Mouse (Mus musculus) layer of hippocampus, adult 8-10 months (tissue): ENCODE measurements around the gene Smim4. TPM values are rescaled to one million over a fixed set of nuclear protein-coding genes. Genes with fewer than 3 reads are reported as not detected.

Experiments used
- DNase-seq, 2 experiments: peaks; one replicate each; pipeline ENCODE4 v3.0.0; 2022; ENCODE audit warnings: low spot score in 2 of 2
- total RNA-seq, 4 experiments: library from RNA; stranded (reverse); gene quantifications; 2 replicates each; pipeline ENCODE4 v1.2.4; 2022

Gene Smim4
- total RNA-seq, 4 experiments from 2014 or later, result 19.5 to 43.1 (median 26.7) TPM

DNA sequence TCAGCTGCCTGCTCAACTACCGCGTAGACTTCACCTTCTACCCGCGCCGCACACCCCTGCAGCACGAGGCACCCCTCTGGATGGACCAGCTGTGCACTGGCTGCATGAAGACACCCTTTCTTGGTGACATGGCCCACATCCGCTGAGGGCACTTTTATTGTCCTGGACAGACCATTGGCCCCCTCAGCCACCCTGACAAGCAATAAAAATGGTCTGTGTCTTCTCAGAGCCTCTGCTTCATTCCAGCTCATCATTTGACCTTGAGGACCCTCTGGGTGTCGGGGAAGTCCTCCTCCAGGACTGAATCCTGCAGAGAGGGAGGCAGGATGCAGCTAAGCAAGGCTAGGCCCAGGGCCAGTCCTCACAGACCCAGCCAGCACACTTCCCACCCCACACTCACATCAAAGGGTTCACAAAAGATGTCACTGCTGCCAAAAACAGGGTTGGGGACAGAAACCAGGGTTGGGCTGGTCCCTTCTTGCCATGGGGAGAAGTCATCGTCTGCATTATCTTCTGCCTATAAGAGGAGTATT is 10.2 kb upstream of the Smim4 start:
- no peak for DNase-seq

DNA sequence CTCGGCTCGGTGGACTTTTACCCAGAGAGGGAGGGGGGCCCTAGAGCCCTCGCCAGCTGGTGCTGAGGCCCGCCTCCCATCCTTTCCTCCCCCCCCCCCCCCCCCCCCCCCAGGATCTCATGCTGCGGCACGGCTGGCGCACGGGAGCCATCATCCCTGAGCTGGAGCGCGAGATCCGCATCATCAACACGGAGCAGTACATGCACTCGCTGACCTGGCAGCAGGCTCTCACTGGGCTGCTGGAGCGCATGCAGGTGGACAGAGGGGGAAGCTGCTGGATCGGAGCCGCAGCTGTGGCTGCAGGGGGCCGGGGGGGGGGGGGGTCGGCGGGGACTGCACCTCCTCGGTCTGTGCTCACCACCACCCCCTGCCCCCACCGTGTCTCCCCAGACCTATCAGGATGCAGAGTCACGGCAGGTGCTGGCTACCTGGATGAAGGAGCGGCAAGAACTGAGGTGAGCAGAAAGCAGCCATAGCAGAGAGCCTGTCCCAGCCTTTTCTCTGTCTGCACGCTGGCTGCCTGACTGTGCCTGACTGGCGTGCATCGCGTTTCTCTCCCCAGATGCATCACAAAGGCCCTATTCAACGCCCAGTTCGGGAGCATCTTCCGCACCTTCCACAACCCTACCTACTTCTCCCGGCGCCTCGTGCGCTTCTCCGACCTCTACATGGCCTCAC is 9.6 kb upstream of the Smim4 start:
- no peak for DNase-seq

DNA sequence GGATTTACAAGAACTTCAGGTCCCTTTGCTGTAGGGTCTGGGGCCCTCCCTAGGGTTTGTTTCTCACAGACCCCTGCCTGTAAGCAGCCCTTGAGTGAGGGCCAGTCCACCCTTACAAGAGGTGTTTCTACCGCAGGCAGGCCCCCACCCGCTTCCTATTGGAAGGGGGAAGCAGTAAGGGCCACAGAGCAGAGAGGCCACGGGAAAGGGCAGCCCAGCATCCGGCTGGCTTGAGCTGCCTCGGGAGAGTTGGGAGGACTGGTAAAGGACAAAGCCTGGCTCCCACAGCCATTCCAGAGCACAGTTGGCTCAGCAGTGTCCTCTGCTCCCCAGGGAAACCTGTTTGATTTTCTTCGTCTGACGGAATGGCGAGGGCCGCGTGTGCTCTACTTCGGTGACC is 9.0 kb upstream of the Smim4 start:
- DNase-seq, result no peak

DNA sequence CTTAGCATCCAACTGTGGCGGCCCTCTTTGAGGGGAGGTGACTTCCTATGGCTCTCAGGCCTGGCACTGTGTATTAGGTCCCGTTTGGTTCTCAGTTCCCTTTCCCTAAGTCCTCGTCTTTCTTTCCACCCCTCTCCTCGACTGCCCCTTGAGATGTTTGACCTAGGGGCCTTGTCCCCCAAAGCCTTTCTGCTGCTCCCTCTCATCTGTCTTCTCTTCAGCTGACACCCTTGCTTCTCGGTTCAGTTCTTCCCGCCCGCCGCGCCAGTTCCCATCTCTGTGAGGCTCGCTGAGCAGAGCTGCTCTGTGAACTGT is 8.5 kb upstream of the Smim4 start:
- DNase-seq, result no peak

DNA sequence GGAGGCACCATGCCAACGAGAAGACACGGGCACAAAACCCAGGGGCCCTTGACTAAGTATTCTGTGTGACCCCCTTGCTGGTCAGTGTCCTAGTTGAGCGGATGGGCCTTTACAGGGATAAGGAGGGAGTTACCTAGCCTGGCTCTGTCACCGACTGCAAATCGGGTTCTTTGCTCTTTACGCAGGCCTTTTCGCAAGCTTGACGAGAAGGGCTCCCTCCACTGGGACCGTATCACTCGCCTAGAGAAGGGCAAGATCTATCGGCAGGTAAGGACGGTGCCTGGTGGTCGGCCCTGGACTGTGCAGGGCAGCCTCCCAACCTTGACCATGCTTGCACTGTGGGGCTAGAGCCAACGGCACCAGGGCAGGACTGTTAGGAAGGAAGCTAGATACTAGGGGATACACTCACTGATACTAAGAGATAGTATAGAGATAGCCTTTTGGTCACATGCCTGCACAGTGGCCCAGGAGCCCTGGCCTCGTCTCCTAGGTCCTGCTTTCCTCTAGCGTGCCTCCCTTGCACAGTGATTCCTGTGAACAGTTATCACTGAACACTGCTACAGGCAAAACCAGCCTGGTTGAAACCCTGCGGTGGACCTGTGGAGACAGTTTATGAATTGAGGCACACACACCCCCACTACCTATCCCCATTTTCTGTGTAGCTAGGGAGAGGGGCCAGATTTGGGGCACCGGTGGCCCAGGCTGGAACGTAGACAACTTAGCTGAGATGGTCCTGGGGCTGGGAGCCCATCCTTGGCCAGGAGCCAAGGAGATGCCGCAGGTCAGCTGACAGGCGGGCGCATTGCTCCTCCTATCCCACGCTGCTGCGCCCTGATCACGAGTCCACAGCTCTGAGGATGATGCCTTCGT is 7.9 kb upstream of the Smim4 start:
- DNase-seq, result no peak

DNA sequence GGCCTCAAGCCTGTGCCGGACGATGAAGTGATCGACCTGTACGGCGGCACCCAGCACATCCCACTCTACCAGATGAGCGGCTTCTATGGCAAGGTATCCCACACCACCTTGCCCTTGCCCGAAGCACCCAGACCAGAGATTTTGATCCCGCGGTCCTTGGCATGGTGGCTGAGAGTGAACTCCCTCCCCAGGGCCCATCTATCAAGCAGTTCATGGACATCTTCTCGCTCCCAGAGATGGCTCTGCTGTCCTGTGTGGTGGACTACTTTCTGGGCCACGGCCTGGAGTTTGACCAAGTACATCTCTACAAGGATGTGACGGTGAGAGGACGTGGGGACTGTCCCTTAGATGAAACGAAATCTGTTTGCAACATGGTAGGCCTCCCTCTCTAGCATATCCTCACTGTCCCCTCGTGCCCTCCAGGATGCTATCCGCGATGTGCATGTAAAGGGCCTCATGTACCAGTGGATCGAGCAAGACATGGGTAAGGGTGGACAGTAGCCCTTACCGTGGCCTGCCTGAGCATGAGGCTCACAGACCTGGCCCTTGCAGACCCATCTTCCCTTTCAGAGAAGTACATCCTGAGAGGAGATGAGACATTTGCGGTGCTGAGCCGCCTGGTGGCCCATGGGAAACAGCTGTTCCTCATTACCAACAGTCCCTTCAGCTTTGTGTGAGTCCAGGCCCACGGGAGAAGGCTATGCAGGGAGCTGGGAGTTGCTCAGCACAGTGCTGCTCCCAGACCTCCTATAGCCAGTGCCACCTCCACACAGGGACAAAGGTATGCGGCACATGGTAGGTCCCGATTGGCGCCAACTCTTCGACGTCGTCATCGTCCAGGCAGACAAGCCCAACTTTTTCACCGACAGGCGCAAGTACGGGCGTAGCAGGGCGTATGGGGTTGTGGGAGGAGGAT is 7.0 kb upstream of the Smim4 start:
- no peak for DNase-seq

DNA sequence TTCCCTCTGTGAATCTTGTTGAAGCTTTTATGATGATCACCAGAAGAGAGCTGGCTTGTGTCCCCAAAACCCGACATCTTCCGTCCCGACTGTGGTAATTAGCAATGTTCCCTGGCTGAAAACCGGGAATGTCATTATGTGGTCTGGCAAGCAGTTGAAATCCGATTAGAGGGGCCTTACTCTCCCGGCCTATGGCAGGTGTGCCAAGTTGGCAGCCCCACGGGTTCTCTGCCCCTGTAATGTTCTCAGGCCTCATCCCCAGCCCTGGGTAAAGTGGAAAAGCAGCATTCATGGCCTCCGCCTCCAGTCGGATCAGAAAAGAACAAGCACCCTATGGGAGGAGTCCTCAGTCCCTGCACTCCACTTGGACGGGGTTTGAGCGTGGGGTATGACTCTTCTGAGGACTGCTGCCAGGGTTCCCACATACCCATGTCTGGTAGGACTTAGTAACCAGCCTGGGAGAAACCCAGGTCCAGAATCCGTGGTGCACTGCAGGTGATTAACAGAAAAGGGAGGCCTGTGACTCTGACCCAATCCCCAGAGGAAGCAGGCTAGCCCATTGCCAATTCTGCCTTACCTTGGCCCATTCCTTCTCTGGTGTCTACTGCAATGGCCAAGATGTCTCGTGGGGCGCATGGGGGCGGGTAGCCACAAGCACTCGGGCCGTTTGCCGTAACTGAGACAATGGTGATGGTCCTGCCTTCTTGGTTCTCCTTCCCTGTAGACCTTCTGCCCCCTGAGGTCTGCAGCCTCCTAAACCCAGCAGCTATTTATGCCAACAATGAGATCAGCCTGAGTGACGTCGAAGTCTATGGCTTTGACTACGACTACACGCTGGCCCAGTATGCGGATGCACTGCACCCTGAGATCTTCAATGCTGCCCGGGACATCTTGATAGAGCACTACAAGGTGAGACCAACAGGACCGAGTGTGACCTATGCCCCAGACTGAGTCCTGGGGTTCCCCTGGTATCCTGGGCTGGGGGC is 5.6 kb upstream of the Smim4 start:
- no peak for DNase-seq

DNA sequence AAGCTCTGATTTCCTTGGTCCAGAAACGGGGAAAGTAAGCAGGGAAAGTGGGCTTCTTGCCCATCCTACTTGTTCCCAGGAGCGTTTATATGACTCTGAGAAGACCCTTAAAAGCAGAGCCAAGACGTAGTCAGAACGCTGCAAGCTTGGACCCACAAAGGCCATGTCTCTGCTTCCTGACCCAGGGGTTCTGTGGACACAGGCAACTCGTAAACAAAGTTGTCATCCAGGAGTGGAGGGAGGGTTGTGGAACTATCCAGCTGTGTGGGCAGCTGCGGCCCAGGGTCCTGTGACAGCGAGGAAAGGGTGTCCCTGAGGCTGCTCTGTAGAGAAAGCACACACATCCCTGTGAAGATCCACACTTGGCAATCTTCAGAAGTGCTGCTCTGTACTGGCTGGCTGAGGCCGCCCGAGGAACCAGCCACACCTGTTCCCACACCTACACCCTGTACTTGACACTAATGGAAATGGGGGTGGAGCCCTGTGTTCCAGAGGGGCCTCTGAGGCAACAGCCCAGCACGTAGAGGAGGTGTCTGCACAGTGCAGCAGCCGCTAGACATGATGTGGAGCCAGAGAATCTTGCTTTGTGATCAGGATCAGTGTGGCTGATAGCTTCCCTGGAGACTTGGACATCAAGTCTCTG is 4.4 kb upstream of the Smim4 start:
- DNase-seq, result no peak

DNA sequence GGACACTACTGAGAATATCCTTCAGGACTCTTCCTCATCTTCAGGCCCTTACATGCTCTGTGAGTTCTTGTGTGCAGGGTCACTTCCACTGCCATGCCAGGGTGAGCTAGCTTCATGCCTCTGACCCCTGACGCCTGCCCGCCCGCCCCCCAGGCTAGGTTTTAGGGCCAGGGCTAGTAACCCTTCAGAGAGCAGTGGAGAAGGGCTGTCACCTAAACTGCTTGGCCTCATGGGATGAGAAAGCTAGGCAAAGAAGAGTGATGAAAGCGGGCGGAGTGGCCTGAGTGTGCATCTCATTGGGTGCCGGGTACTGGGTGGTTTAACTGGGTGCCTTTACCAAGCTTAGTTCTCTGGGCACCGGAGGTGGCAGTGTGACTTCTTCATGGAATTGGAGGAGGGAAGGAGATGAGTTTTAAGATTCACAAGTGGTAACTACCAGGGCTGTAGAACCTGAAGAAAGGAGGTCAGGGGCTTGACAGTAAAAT is 3.8 kb upstream of the Smim4 start:
- DNase-seq, result no peak

DNA sequence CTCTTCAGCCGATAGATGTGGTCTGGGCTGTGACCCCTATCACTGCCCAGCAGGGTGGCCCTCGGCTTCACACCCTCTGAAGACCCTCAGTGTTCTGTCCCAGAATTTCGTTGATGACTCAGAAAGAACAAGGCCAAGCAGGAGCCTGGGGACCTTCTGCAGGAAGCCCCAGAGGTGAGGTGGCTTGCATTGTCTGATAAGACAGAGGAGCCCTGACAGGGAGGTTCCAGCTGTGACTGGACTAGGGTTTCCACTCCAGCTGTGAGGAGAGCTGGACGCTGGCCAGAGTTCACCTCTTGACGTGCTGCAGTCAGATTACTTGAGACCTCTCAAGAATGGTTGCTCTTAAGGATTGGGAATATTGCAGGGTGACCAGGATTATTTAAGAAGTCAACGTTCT is 3.3 kb upstream of the Smim4 start:
- DNase-seq, result no peak

DNA sequence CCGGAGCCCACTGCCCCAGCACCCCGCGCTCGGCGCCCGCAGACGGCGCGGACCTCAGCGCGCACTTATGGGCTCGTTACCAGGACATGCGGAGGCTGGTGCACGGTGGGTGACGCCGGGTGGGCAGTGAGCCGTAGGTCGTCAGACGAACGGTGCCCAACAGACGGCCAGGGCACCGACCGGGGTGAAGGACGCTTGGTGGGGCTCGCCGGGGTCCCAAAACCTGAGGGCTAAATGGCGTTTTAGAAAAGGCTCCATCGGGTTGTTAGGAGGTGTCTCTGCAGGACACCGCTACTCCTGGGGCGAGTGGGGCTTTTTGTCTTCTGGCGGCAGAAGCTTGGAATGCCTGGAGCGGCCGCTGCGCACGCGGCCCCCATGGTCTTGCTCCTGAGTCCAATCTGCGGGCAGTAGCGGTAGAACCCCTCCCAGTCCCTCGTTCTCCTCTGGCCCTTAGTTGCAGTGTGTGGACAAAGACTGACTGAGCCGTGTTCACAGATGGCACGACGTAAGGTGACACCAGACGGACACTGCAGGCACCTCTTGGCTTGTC is 2.6 kb upstream of the Smim4 start:
- DNase-seq, result no peak

DNA sequence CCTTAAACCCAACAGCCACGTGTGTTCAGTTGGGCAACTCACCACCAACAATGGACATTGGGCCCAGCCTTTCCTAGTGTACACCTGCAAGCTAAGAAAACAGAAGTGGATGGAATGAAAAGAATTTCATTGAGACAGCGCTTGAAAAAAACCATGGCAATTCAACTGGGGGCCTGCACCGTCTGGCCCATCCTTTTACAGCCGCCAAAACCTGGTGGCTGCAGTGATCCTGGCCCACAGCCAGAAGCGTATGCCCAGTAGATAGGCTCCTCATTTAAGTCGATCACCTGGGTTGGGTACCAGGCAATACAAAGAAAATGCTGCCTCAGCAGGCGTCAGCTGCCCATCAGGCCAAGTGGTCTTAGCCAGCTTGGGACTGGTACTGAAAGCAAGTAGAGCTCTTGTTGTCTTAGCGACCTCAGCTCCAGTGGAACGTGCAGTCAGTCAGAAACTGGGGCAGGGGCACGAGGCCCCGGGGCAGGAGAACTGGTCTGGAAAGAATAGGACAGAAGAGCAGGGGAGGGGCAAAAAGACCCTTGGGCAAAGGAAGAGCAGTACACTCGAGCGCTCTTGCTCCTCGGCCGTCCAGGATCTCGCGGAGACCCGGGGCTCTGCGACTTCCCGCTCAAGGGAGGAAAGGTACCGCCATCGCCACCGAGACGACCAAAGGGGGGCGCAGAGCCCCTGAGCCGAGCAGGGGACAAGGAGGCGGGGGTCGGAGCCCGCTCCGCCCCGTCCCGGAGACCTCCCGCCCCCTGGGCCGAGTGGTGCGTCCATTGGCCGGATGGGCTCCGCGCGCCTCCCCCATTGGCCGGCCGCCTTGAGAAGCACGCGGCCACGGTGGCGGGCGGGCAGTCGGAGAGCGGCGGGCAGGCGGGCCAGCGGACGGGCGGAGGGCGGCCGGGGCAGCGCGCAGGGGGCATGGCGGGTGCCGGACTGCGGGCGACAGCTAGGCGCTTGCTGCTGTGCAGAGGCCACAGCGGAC is 1.8 kb upstream of the Smim4 start, which contains the start of gene Nt5dc2:
Nt5dc2 (plus strand) TSS at position 818 of the 985 bp plus-strand sequence.
- no peak for DNase-seq

DNA sequence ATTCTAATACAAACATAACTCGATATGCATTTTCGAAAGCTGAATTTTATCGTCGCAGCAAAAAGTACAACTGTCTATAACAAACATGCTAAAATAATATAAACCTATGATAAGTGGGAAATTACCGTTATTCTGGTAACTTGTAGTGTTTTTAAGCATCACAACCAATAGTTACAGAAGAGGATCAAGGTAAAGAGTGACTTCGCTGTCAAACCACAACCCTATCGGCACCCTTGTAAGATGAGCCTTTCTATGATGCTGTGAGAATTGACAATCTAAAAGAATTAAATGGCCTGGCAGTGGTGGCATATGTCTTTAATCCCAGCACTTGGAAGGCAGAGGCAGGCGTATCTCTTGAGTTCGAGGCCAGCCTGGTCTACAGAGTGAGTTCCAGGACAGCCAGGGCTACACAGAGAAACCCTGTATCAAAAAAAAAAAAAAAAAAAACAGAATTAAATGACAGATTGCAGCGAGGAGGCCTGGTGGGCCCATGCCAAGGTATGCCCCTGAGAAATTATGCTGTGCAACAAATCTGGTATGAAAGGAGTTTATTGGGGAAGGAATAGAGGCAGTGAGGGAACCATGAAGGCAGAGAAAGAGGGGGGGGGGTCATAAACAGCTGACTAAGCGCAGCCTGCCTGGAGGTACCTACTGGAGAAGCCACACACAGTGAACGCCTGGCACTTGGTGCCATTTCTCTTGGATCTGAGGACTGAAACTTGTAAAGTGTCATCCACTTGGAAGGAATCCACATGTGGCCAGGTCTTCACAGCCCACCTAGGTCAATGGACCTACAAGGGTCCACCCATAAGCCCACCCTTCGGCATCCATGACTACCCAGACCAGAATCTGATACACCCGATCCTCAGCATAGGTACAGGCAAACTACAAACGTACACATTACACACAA is 825 bp upstream of the Smim4 start:
- no peak for DNase-seq

DNA sequence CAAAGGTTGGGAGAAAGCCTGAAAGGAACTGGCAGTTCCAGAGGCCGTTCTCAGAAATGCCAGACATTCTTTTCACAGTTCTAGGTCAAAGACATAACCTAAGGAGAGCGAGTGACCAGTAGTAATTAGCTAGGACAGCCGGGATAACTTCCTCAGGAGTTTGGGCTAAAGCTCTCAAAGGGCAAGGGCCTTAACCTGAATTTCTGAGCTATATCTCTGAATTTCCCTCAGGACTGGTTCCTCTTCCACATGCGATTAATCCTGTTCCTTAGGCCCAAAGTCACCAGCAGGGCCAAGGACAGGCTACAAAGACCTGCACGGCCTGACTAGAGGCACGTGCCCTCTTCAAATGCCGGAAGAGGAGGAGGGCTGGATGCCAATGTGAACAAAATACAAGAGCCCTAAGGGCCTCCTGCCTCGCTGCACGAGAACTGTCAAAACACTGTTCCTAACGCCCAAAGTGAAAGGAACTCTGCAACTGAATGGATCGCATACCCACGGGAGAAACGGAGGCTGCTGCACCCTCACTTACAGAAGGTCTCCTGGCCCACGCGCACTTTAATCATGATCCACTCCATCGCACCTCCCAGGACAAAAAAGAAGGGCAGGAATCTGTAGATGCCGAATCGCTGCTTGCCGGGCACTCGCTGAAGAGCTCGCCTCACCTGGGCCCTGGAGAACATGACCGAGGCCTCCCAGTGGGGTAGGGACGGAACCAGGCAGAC is 493 bp downstream of the Smim4 start:
- no peak for DNase-seq

DNA sequence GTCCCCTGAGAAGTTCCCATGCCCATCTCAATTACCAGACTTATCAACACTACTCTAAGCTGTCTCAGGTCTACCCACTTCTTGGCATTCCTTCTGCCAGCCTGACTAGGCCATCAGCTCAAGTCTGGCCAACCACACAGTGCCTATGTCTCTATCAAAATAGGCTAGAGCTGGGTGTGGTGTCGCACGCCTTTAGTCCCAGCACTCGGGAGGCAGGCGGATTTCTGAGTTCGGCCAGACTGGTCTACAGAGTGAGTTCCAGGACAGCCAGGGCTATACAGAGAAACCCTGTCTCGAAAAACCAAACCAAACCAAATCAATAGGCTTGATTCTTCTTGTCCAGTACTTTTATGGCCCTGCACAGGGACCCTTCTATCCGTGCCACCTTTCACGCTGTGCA is 1.9 kb downstream of the Smim4 start:
- no peak for DNase-seq
